Mouse (Mus musculus): ENCODE measurements around the gene Fah. TPM values are rescaled to one million over a fixed set of nuclear protein-coding genes. Genes with fewer than 3 reads are reported as not detected.

Fah gene
- total RNA-seq, 1 experiment from 2014 or later, result 99.3 TPM

DNA sequence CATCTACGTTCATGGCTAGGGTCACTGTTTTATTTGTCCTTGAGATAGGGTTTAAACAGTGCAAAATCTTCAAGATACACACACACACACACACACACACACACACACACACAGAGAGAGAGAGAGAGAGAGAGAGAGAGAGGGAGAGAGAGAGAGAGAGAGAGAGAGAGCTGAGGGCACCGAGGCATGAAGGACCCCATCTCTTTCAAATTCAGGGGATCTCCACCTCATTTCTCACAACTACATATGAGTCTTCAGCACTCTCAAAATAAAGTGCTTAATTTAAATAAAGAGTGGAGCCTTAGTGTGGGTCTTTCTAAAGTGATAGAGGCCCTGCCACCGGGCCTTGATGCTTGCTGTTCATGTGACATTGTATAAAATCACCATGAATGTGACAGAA lies 10.5 kb downstream of the Fah start:
- DNase-seq, result no peak

DNA sequence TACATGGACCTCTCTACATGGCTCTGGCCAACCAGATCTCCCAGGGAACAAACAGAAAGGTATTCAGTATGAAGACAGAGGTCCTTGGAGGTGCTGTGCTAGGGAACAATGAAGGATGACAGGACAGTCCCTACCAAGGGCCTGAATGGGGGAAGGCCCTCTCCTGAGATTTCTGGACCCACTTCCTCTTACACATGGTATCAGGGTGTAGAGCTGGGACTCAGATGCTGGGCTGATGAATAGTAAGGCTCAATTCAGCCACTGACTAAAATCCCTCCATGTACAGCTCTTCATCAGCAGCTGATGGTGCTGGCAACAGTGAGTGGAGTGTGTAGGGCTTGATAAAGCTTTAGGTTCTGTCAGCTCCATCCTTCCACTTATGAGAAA lies 11.6 kb downstream of the Fah start:
- DNase-seq, result no peak

GRCm38 (mm10) chr7:84594087-84594916 lies 12.2 kb downstream of the Fah start:
- DNase-seq, result peak; percentile 49

GRCm38 (mm10) chr7:84591347-84591746 lies 15.2 kb downstream of the Fah start:
- no peak for DNase-seq

- no peak for DNase-seq
These were observed 15.9 kb downstream of the Fah start for GRCm38 (mm10) chr7:84590622-84591021.

DNA sequence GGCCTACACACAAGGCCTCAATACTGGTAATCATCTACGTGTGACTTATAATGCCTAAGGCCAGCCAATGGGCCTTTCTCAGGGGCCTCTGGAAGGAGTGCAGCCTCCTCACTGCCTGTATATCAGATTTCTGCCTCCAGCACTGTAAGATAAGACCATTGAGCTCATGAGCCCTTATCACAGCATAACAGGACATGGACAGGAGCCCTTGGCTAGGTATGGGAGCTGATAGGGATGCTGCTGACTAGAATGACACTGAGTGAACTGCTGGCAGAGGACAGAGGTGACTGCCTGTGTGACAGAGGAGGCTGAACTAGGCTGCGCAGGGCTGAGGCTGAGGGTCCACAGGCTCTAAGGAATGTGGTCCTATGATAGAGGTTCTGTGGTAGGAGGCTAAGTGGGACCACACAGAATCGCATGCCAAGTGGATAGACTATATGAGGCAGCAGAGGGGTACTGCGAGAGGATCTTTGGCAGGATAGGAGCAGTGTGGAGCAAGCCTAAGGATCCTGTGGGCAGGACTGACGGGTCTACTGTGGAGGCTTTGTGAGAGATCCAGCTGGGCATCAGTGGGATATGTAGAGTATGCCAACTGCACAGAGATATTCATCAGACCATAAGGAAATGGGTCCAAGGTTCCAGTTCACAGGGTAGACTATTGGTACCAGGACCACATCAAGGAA lies 19.3 kb downstream of the Fah start:
- DNase-seq, result no peak

DNA sequence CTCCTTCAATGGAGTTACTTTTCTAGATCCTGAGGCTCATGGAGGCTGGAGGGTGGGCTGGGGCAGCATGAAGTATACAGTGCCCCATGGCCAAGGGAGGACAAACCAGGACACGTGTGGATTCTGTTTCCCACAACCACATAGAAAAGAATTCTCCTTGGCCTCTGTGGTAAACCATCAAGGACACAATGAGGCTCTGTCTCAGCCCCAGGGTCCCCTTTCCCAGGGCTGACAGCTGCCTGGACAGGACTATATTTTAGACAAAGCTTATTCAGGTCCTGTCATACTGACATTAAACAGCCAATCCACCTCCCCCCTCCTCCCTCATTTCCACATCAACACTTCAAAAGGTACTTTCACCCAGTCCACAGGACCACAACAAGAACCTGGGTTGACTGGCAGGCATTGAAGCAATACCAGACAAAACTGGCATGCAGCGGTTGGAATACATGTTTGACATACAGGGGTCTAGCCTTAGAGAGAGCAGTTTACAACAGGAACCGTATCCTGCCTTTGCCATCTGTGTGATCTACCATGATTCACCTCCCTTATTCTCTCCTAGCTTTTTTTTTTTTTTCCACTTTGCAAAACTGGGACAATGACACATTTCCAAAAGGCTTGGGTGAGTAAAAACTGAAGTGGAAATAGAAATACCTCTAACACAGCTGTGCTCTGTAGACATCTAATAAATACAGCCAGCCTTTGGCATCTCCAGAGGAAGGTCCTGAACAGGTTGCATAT lies 20.0 kb downstream of the Fah start:
- no peak for DNase-seq

DNA sequence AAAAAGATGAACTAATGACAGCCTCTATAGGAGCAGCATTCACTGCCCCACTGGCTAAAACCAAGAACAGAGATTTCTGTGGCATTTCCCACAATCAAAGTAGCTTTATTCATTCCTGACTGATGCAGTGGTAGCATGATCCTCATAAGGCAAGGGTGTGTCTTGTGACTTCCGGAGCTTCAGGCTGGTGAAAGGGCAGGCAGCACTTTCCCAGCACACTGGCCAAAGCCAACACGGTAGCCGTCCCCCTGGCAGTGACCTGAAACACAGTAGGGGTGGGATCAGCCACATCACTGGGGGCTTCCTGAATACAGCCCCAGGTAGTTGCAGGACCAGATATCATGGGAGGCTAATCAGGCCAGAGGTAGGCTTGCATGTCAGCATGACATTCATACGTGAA lies 21.4 kb downstream of the Fah start:
- no peak for DNase-seq

- DNase-seq, result no peak
These were observed 26.8 kb downstream of the Fah start for GRCm38 (mm10) chr7:84579769-84580168.

GRCm38 (mm10) chr7:84578841-84579240 lies 27.7 kb downstream of the Fah start:
- DNase-seq, result no peak

GRCm38 (mm10) chr7:84577034-84577433 lies 29.5 kb downstream of the Fah start:
- DNase-seq, result no peak

DNA sequence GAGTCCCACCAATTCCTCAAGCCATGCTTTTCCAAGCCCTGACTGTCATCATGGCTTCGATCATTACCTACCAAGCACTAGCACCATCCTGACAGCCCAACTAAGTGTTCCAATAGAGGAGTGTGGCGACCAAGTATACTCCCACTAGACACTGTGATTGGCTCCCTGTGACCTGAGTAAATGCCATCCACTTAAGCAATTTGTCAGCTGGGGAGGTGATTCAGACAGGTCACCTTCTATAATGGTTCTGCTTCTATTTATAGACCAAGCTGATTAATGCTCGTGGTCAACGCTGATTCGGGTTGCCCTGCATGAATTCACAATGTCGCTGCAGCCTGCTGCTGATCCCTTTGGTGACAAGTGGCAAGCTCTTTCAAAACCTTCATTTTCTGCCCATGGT lies 40.3 kb downstream of the Fah start:
- DNase-seq, result no peak

GRCm38 (mm10) chr7:84564236-84564635 lies 42.3 kb downstream of the Fah start:
- DNase-seq, result no peak

GRCm38 (mm10) chr7:84560500-84560899 lies 46.0 kb downstream of the Fah start:
- no peak for DNase-seq

DNA sequence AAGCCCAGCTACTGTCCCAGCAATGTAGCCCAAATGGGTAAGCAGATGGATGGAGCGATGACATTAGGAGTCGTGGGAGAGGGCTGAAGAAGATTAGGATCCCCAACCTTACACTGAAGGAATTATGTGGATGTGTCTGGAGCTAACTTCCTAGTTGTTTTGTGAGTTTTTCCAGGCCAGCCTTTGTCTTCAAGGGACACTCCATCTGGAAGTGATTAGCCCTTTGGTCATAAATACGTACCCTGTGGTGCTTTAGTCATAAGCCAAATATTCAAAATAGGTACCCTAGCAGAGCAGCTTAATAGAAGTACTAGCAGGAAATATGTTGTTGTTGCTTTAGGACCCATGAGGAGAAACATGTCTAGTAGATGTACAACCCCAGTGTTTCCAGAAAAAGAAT lies 49.2 kb downstream of the Fah start:
- DNase-seq, result no peak

DNA sequence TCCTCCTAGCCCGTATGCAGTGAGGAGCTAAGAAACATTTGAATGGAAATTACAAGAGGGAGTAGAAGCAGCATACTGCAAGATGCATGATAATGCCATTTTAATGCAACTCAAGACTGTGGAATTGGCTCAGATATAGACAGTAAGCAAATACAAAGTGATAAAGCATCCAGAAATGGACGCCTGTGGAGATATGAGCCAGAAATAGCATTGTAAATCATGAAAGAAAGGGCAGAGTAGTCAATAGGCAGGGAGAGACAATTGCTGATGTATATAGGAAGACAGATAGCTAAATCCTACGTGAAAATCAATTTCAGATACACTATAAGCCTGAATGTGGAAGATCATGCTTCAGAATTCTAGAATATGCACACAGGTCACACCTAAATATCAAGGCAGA lies 51.2 kb downstream of the Fah start:
- no peak for DNase-seq

DNA sequence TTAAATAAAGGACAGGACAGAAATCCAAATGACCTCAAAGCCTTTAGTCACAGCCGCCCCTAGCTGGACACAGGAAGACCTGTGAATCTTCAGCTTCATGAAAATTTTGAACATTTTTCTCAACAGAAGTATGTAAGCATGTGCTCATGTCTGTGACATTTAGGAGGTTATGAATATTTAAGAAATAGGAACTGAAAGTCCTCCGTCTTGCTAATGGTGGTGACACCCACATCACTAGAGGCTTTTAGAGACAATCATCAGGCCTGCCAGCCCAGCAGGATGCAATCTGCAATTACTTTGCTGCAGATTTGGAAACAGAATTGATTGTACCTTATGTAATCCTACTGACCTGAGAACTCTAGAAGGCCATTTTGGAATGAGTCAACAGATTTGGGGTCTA lies 55.0 kb downstream of the Fah start:
- no peak for DNase-seq

DNA sequence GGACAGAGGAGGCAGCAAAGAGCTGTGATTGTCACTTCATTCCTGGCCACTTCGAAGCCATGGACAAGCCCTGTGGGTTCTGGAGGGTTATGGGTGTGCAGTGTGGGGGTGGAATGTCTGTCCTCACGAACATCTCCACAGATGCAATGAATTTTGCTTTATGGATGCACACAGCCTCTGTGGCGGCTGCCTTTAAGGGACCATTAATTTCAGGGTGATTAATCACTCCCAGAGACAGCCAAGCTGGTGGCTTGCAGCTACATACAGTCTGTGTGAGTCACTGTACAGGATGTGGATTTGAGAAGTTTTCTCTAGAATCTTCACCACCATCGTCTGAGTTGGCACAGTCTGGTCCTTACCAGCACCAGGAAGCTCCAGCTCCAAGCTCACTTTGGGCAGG lies 59.9 kb downstream of the Fah start:
- DNase-seq, result no peak

GRCm38 (mm10) chr7:84544946-84545345 lies 61.6 kb downstream of the Fah start:
- DNase-seq, result no peak
